Mouse (Mus musculus): ENCODE results near the gene Arap2. TPM values are rescaled to one million over a fixed set of nuclear protein-coding genes. Genes with fewer than 3 reads are reported as not detected.
"Not testable (repeated sequence)": the region's sequence is repeated elsewhere in the genome, so short reads cannot be mapped to it uniquely, and the experiment has no call there.

Gene Arap2
- polyA plus RNA-seq, 1 experiment, result 2.2 TPM

DNA sequence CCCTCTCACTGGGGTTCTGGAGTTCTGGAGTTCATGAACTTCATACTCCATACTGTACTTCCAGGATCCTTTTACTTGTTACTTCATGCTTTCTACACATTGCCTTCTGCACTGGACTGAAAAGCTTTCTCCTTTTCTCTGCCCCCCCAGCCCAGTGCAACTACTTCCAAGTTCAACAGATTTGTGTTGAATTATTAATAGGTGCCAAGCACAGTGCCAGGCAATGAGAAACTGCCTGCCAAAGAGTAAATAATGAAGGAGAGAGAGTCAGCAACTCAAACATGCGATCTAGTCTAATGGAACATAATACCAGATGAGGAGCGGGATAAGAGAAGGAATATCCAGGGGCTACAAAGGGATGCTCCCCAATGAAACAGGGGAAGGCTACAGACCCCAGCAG, 17.8 kb downstream of the Arap2 start:
- H3K4me3 ChIP-seq (ENCODE audit: insufficient read depth, low read length), result no peak overlapping the region
- no peak overlapping the region for H3K27ac ChIP-seq (ENCODE audit: insufficient read depth, low read depth, low read length)
- H3K4me1 ChIP-seq (ENCODE audit: control insufficient read depth, insufficient read depth, low read length), result peaks cover 7% of the 10 kb centered on the region
- TF ChIP-seq POLR2A (IDR thresholded peaks at IDR 0.05; ENCODE audit: borderline replicate concordance, low read depth, low read length) (no peak), CTCF (IDR thresholded peaks at IDR 0.05; ENCODE audit: low read depth, low read length) (no peak)

DNA sequence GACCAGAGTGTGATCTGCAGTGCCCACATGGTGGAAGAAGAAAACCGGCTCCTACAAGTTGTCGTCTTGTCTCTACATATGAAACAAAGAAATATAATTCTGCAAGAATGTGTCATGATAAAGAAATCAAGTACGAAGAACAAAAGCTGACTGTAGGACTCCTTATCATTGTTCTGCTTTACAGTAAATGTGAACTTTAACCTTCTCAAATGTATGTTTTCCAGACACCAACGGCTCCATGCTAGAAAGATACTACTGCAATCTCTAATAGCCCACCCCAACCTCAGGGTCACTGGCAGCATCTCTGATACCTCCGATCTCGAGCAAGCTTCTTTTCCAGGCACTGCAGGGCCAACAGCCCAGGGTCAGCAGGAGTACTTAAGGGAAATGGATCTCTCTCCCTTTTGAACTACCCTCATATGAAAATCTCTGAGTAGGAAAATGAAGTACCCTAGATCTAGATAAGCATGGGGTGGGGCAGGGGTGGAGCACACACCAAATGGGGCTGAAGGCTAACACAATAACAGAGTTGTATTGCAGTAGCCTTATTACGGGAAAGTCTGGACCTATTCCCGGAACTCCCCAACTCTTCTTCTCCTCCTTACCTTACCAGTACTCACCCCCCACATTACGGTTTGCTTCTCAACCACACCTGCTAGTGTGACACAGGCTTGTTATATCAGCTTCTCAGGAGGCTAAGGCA, 22.6 kb downstream of the Arap2 start:
- H3K27ac ChIP-seq (ENCODE audit: insufficient read depth, low read depth, low read length), result no peak overlapping the region
- no peak overlapping the region for H3K4me3 ChIP-seq (ENCODE audit: insufficient read depth, low read length)
- H3K4me1 ChIP-seq (ENCODE audit: control insufficient read depth, insufficient read depth, low read length), result no peaks in the 10 kb centered on the region
- TF ChIP-seq CTCF (IDR thresholded peaks at IDR 0.05; ENCODE audit: low read depth, low read length), result no peak
- no peak for TF ChIP-seq POLR2A (IDR thresholded peaks at IDR 0.05; ENCODE audit: borderline replicate concordance, low read depth, low read length)

DNA sequence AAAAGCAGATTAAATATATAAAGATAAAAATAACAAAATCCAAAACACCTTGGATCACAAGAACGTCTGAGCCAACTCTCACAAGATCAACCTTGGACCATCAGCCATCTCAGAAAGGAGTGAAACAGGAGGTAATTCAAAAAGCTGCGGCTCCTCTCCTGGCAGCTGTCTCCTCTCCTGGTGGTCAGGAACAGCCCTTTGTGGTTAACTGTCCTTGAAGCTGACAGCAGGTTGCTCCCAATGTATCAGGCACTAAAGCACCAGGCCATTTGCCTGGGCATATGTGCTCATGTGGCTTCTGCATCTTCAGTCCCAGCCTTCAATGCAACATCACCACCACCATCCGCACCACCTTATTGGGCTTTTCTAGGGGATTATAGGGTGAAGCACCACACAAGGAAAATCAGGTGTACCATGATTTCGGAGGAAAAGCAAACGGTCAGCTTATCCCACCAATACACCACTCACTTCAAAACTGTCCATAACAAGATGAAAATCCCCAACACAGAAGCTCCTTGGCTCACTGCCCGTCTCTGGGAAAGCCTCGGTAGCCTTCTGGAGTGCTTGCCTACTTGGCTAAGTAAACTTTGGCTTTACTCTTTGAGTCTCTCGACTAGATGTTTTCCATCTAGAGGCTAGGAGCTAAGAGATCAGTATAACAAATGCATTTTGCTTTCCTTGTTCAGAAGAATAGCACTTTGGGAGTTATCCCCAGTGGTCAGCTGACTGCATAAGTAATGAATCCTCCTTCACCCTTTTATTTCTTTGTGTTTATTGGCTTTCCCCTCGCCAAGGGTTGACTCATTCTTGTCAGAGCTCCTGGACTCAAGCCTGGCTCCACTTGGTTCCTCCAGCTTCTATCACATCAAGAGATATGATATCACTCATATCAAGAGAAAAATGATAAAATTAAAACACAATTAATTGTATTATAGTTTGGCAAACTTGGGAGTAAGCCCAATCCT, 26.2 kb downstream of the Arap2 start:
- Histone ChIP-seq H3K27ac (ENCODE audit: insufficient read depth, low read depth, low read length) (no peak overlapping the region), H3K4me1 (ENCODE audit: control insufficient read depth, insufficient read depth, low read length) (no peaks in the 10 kb centered on the region), H3K4me3 (ENCODE audit: insufficient read depth, low read length) (no peak overlapping the region)
- no peak for TF ChIP-seq CTCF (IDR thresholded peaks at IDR 0.05; ENCODE audit: low read depth, low read length)
- TF ChIP-seq POLR2A (IDR thresholded peaks at IDR 0.05; ENCODE audit: borderline replicate concordance, low read depth, low read length), result no peak

DNA sequence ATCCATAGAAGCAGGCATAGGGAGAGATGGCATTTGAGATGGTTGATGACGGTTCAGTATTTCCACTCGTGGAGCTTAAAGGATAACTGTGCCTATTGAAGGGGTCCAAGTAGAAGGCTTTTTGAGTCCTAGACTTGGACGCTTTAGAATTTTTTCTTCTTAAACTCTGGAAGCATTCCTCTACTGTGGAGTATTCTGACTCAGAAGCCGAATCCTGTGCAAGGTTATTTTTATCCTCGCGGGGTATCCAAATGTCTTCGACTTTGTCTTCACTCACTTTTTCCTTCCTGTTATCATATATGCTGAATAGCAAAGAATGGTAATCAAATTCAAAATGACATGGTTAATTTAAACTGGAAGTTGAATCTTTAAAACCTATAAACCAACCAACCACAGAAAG, 35.4 kb downstream of the Arap2 start:
- not testable (repeated sequence) for H3K4me1 ChIP-seq (ENCODE audit: control insufficient read depth, insufficient read depth, low read length); H3K27ac ChIP-seq (ENCODE audit: insufficient read depth, low read depth, low read length); H3K4me3 ChIP-seq (ENCODE audit: insufficient read depth, low read length)

DNA sequence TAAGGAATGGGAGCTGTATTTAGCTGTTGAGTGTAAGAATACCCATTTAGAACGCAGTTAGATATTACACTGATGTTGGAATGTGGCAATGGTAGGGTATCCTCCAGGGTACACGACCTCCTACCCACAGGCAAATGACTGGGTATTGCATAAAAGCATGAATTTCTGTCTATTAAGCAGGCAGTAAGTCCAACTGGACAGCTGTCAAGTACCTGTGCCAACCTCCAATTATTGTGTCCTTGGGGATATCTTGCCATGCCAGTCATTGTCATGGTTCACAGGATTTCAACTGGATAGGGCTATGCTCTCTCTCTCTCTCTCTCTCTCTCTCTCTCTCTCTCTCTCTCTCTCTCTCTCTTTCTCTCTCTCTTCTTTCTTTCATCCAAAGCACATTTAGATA, 40.4 kb downstream of the Arap2 start:
- Histone ChIP-seq H3K4me1 (ENCODE audit: control insufficient read depth, insufficient read depth, low read length) (no peaks in the 10 kb centered on the region), H3K4me3 (ENCODE audit: insufficient read depth, low read length) (no peak overlapping the region), H3K27ac (ENCODE audit: insufficient read depth, low read depth, low read length) (no peak overlapping the region)
- no peak for TF ChIP-seq POLR2A (IDR thresholded peaks at IDR 0.05; ENCODE audit: borderline replicate concordance, low read depth, low read length)
- no peak for TF ChIP-seq CTCF (IDR thresholded peaks at IDR 0.05; ENCODE audit: low read depth, low read length)

DNA sequence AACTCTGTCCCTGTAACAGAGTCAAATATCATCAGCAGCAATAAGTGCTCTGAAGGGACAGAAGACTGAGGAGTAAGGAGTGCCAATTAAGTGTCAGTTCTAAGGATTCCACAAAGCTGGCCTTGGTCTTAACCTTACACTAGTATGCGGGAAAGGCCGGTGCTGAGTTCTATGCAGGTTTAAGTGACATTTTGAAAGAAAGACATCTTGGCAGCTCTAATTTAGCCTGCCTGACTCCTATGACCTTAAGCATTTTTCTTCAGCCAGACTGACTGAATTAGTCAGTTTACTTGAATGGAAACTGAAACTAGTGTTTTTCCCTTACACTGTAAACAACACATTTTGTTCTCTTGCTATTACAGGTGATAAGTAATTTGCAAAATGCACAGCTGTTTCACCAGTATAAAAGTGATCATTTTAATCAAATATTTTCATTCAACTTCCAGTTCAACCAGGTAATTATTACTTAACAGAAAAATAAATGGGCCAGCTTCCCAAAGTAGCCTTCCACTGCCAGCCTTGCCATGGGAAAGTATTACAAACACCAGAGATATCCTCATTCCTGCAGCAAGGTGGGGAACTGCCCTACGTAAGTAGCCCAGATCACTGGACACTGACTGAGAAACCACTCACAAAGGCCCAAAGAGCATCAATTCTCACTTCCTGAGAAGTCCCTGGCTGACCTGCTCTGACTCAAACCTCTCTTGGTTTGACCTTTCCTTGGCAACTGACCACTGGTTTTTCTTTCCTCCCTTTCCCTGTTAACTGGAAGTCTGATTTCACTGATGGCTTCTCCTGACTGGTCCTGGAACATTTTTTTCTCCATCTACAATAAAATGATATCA, 42.5 kb downstream of the Arap2 start:
- Histone ChIP-seq H3K27ac (ENCODE audit: insufficient read depth, low read depth, low read length) (no peak overlapping the region), H3K4me1 (ENCODE audit: control insufficient read depth, insufficient read depth, low read length) (no peaks in the 10 kb centered on the region), H3K4me3 (ENCODE audit: insufficient read depth, low read length) (no peak overlapping the region)
- TF ChIP-seq POLR2A (IDR thresholded peaks at IDR 0.05; ENCODE audit: borderline replicate concordance, low read depth, low read length) (no peak), CTCF (IDR thresholded peaks at IDR 0.05; ENCODE audit: low read depth, low read length) (no peak)

DNA sequence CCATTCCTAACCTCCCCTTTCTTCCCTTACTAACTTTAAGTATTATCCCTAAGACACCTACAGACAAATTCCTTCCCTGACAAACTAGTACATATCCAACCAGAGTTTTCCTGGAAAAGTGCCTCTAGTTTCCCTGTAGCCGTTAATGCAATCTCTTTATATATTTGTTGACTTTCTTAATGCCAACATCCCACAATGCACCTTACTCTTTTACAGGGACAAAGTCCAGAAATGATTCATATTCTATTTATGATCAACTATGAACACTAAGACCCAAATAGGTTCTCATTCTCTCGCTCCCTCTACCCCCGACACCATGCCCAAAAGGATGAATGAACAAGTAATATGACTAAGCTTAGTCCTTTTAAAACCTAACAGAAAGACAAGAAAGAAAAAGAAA, 49.5 kb downstream of the Arap2 start:
- H3K4me1 ChIP-seq (ENCODE audit: control insufficient read depth, insufficient read depth, low read length), result no peaks in the 10 kb centered on the region
- no peak overlapping the region for H3K27ac ChIP-seq (ENCODE audit: insufficient read depth, low read depth, low read length)
- no peak overlapping the region for H3K4me3 ChIP-seq (ENCODE audit: insufficient read depth, low read length)
- TF ChIP-seq CTCF (IDR thresholded peaks at IDR 0.05; ENCODE audit: low read depth, low read length), result no peak
- no peak for TF ChIP-seq POLR2A (IDR thresholded peaks at IDR 0.05; ENCODE audit: borderline replicate concordance, low read depth, low read length)

DNA sequence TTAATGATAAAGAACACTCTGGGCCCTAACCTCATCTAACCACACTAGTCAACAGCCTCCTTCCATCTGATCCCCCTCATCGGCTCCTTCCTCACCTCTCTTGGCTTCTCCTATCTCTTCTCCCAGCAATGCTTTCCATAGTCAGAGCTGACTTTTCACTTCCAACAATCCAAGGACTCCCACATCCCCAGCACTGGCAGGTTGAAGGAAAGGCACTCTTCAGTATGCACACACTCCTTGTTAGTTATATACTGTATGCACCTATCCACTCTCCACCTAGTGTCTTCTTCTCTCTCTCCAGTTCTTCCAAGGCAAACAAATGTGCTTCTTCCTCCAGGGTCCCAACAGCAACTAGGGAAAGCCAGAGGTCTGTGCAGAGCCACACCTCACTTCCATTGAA, 50.0 kb downstream of the Arap2 start:
- Histone ChIP-seq H3K4me3 (ENCODE audit: insufficient read depth, low read length) (no peak overlapping the region), H3K4me1 (ENCODE audit: control insufficient read depth, insufficient read depth, low read length) (peaks cover 4% of the 10 kb centered on the region; the same call in 1 of the 2 replicates), H3K27ac (ENCODE audit: insufficient read depth, low read depth, low read length) (no peak overlapping the region)
- TF ChIP-seq CTCF (IDR thresholded peaks at IDR 0.05; ENCODE audit: low read depth, low read length) (no peak), POLR2A (IDR thresholded peaks at IDR 0.05; ENCODE audit: borderline replicate concordance, low read depth, low read length) (no peak)

DNA sequence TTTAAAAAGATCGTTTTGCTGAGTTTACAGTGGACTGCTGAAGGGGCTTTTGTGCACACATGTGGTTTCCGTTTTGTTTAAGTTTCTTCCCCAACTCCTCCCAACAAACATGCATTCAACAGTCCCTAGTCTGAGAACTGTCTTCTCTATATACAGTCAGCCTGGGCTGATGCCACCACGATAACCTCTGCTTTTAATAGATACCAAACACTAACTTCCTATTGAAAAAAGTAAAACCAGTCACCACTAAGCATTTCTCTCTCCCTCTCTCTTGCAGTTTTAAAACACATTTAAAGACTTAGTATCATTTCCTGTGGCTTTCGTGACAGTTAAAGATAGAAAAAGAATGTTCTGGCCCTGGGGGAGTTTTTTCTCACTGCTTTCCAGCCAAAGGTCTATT, 50.5 kb downstream of the Arap2 start:
- TF ChIP-seq POLR2A (IDR thresholded peaks at IDR 0.05; ENCODE audit: borderline replicate concordance, low read depth, low read length), result no peak
- TF ChIP-seq CTCF (IDR thresholded peaks at IDR 0.05; ENCODE audit: low read depth, low read length), result no peak
- H3K27ac ChIP-seq (ENCODE audit: insufficient read depth, low read depth, low read length), result no peak overlapping the region
- H3K4me3 ChIP-seq (ENCODE audit: insufficient read depth, low read length), result no peak overlapping the region
- H3K4me1 ChIP-seq (ENCODE audit: control insufficient read depth, insufficient read depth, low read length), result peaks cover 4% of the 10 kb centered on the region; the same call in 1 of the 2 replicates
